Mouse (Mus musculus) liver, embryonic 12.5 days (tissue): ENCODE measurements around the gene Fam219b. TPM values are rescaled to one million over a fixed set of nuclear protein-coding genes. Genes with fewer than 3 reads are reported as not detected.

Experiments used
- ATAC-seq: fragments of 200-750 bp; cut with Nextera tagmentation; 2 replicates; pipeline ENCODE4 v1.8.0; 2017; ENCODE audit warnings: moderate number of reproducible peaks, mild to moderate bottlenecking, moderate library complexity
- H3K27ac ChIP-seq: fragments of 300-500 bp; sonication (generic); 2 replicates; pipeline ENCODE4 v1.5.1; 2016; ENCODE audit warnings: mild to moderate bottlenecking
- H3K27me3 ChIP-seq: fragments of 300-500 bp; sonication (generic); replicated peaks from 2 replicates; pipeline ENCODE4 v1.6.1; 2016; ENCODE audit warnings: mild to moderate bottlenecking, moderate library complexity
- H3K36me3 ChIP-seq: fragments of 300-500 bp; sonication (generic); 2 replicates; pipeline ENCODE4 v1.6.1; 2016; ENCODE audit warnings: mild to moderate bottlenecking, moderate library complexity
- H3K4me1 ChIP-seq: fragments of 300-500 bp; sonication (generic); 2 replicates; pipeline ENCODE4 v1.6.1; 2016
- H3K4me2 ChIP-seq: fragments of 300-500 bp; sonication (generic); 2 replicates; pipeline ENCODE4 v1.6.1; 2016; ENCODE audit warnings: mild to moderate bottlenecking, moderate library complexity
- H3K4me3 ChIP-seq: fragments of 300-500 bp; sonication (generic); 2 replicates; pipeline ENCODE4 v1.5.1; 2016; ENCODE audit warnings: mild to moderate bottlenecking, moderate library complexity
- H3K9ac ChIP-seq: fragments of 300-500 bp; sonication (generic); 2 replicates; pipeline ENCODE4 v1.6.1; 2016; ENCODE audit warnings: mild to moderate bottlenecking, moderate library complexity
- H3K9me3 ChIP-seq: fragments of 300-500 bp; sonication (generic); replicated peaks from 2 replicates; pipeline ENCODE4 v1.6.1; 2016; ENCODE audit warnings: mild to moderate bottlenecking, moderate library complexity
- WGBS: fragments of 180-500 bp; shearing (Covaris S2); methylation state at CpG from one replicate; pipeline ENCODE4 v1.1.7; 2016; ENCODE audit not compliant: insufficient replicate concordance; 5-methylcytosine and 5-hydroxymethylcytosine counted together
- polyA plus RNA-seq: library from polyadenylated mRNA; unstranded; fragments of >200 nt; fragmentation: Nextera tagmentation; extraction: Ambion mirVana; gene quantifications from 2 replicates; pipeline ENCODE4 v1.2.1, GENCODE M21; 2016

The Fam219b gene
- polyA plus RNA-seq, 1 experiment from 2014 or later, result 12.0 TPM

DNA sequence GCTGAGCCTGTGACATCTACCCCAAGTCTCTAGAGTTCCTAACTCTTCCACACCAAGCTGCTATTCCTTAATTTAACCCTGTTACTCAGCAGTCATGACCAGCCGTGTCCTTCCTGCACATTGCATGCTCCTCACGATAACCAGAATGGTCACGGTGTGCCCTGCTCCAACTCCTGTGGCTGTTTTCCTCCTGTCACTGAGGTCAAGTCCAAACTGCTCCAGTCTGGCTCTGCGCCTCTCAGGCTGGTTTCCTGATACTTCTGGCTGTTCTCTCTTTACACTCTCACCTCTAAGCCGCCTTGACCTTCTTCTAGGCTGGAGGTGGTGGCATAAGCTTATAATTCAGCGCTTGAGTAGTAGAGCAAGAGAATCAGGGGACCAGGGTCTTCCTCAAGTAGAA lies 31.2 kb downstream of the Fam219b start:
- H3K9me3 ChIP-seq, result no peaks in the 10 kb centered on the region
- H3K4me2 ChIP-seq, result no peak overlapping the region
- peaks cover 21% of the 10 kb centered on the region for H3K4me1 ChIP-seq
- H3K9ac ChIP-seq, result no peak overlapping the region
- no peak for ATAC-seq
- H3K27ac ChIP-seq, result no peak overlapping the region
- H3K36me3 ChIP-seq, result peaks cover 34% of the 10 kb centered on the region
- WGBS, result 87% methylated on average over 6 of the region's 6 CpGs
- no peaks in the 10 kb centered on the region for H3K27me3 ChIP-seq
- H3K4me3 ChIP-seq, result no peak overlapping the region

- peaks cover 39% of the 10 kb centered on the region for H3K36me3 ChIP-seq
- peaks cover 32% of the 10 kb centered on the region for H3K4me1 ChIP-seq
- no peak overlapping the region for H3K9ac ChIP-seq
- no peak overlapping the region for H3K4me2 ChIP-seq
- no peak overlapping the region for H3K4me3 ChIP-seq
- no peaks in the 10 kb centered on the region for H3K9me3 ChIP-seq
- no peak overlapping the region for H3K27ac ChIP-seq
- H3K27me3 ChIP-seq, result no peaks in the 10 kb centered on the region
- ATAC-seq, result no peak
These were observed 37.1 kb downstream of the Fam219b start for GRCm38 (mm10) chr9:57574397-57574796.

GRCm38 (mm10) chr9:57575577-57575976 lies 38.2 kb downstream of the Fam219b start:
- H3K4me3 ChIP-seq, result no peak overlapping the region
- H3K9ac ChIP-seq, result no peak overlapping the region
- no peak for ATAC-seq
- peaks cover 32% of the 10 kb centered on the region for H3K4me1 ChIP-seq
- H3K36me3 ChIP-seq, result peaks cover 45% of the 10 kb centered on the region
- no peak overlapping the region for H3K4me2 ChIP-seq
- WGBS, result 77% methylated on average over 3 of the region's 3 CpGs
- H3K27me3 ChIP-seq, result no peaks in the 10 kb centered on the region
- H3K27ac ChIP-seq, result no peak overlapping the region
- H3K9me3 ChIP-seq, result no peaks in the 10 kb centered on the region

GRCm38 (mm10) chr9:57577144-57577849 lies 40.0 kb downstream of the Fam219b start:
- Histone ChIP-seq H3K36me3 (peaks cover 52% of the 10 kb centered on the region), H3K4me3 (no peak overlapping the region), H3K9ac (peak overlapping the region; percentile 37; the same call in 1 of the 2 replicates), H3K27ac (peak overlapping the region; percentile 75), H3K9me3 (no peaks in the 10 kb centered on the region), H3K27me3 (no peaks in the 10 kb centered on the region), H3K4me2 (peak overlapping the region; percentile 44), H3K4me1 (peaks cover 32% of the 10 kb centered on the region)
- peak; percentile 91 for ATAC-seq
- 30% methylated on average over 6 of the region's 6 CpGs for WGBS

DNA sequence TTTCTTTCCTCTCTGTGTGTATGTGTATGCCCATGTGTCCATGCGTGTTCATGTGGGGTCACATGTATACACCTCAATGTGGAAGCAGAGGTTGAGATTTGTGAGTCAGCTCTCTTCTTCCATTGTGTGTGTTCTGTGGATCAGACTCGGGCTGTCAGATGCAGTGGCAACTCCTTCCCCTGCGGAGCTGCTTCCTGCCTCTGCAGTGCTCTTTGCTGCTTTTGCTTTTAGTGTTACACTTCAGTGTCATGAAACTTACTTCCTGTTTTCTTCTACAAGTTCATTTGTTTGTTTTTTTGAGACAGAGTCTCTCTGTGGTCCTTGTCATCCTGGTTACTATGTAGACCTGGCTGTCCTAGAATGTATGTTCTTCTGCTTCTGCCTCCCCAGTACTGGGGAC lies 47.7 kb downstream of the Fam219b start:
- no peak overlapping the region for H3K27ac ChIP-seq
- H3K4me1 ChIP-seq, result peaks cover 19% of the 10 kb centered on the region
- H3K4me3 ChIP-seq, result no peak overlapping the region
- H3K27me3 ChIP-seq, result no peaks in the 10 kb centered on the region
- WGBS, result 67% methylated on average over 3 of the region's 3 CpGs
- no peaks in the 10 kb centered on the region for H3K9me3 ChIP-seq
- ATAC-seq, result no peak
- no peak overlapping the region for H3K9ac ChIP-seq
- peaks cover 76% of the 10 kb centered on the region for H3K36me3 ChIP-seq
- H3K4me2 ChIP-seq, result no peak overlapping the region

- peak within 1 kb of the TSS; percentile 76 for H3K9ac ChIP-seq
- 1% methylated on average over 58 of the region's 58 CpGs for WGBS
These were observed 52.1 kb downstream of the Fam219b start, which contains the start of gene Ulk3 for GRCm38 (mm10) chr9:57589224-57590126. Gene Ulk3 (plus strand): TSS chr9:57589452.

DNA sequence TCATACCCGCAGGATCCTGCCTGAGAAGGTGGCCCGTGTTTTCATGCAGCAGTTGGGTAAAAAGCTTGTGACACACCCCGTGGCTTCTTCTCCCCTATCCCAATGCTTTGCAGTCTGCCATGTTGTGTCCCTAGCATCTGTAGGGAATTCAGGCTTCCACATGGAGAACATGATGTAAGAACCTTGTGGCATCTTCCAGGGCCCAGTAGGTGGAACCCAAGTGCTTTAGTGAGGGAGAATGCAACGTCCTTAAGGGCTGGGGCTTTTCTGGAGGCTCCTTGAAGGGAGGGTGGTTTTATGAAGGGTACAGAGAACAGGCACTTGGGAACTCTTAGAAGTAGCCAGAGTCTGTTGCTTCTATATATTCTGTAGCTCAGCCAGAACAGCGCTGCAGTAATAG lies 53.4 kb downstream of the Fam219b start:
- Histone ChIP-seq H3K27ac (no peak overlapping the region), H3K9me3 (no peaks in the 10 kb centered on the region), H3K4me1 (peaks cover 36% of the 10 kb centered on the region), H3K4me3 (no peak overlapping the region), H3K36me3 (peaks cover 57% of the 10 kb centered on the region), H3K27me3 (no peaks in the 10 kb centered on the region), H3K4me2 (peak overlapping the region; percentile 94; the same call in 1 of the 2 replicates), H3K9ac (no peak overlapping the region)
- no peak for ATAC-seq
- WGBS, result 40% methylated on average over 5 of the region's 5 CpGs

More at GRCm38 (mm10) chr9:57589224-57590126, 52.1 kb downstream of the Fam219b start, which contains the start of gene Ulk3:
- H3K27me3 ChIP-seq, result no peaks in the 10 kb centered on the region
- peak within 1 kb of the TSS; percentile 70 for H3K4me3 ChIP-seq
- no peaks in the 10 kb centered on the region for H3K9me3 ChIP-seq
- ATAC-seq, result peak; percentile 80
- H3K4me1 ChIP-seq, result peaks cover 36% of the 10 kb centered on the region
- peak within 1 kb of the TSS; percentile 94 for H3K4me2 ChIP-seq
- H3K27ac ChIP-seq, result peak within 1 kb of the TSS; percentile 71
- peaks cover 56% of the 10 kb centered on the region for H3K36me3 ChIP-seq

Other genes starting within 250 kb of the Fam219b start
- 13.8 and 15.6 TPM in 2 replicates for gene Ppcdc, start 97.4 kb upstream of the Fam219b start, polyA plus RNA-seq
- gene Scamp5, start 69.5 kb upstream of the Fam219b start, polyA plus RNA-seq, result 10.5 and 12.4 TPM in 2 replicates
- gene Rpp25, start 33.5 kb upstream of the Fam219b start, polyA plus RNA-seq, result 1.0 and 1.5 TPM in 2 replicates
- gene Cox5a, start 16.3 kb upstream of the Fam219b start, polyA plus RNA-seq, result 415 and 442 TPM in 2 replicates
- gene Mpi, start 15.2 kb downstream of the Fam219b start, polyA plus RNA-seq, result 17.4 and 17.7 TPM in 2 replicates
- gene Scamp2, start 23.4 kb downstream of the Fam219b start, polyA plus RNA-seq, result 32.5 and 33.2 TPM in 2 replicates
- gene Ulk3, start 51.9 kb downstream of the Fam219b start, polyA plus RNA-seq, result 6.4 and 9.0 TPM in 2 replicates
- gene Cplx3, start 68.8 kb downstream of the Fam219b start, polyA plus RNA-seq, result not detected in 2 replicates
- gene Lman1l, start 83.2 kb downstream of the Fam219b start, polyA plus RNA-seq, result not detected in 2 replicates
- gene Csk, start 116.1 kb downstream of the Fam219b start, polyA plus RNA-seq, result 27.0 and 27.8 TPM in 2 replicates
- gene Cyp1a2, start 146.2 kb downstream of the Fam219b start, polyA plus RNA-seq, result not detected in 2 replicates
- 0.16 and 0.19 TPM in 2 replicates for gene Cyp1a1, start 150.4 kb downstream of the Fam219b start, polyA plus RNA-seq
- gene Edc3, start 171.0 kb downstream of the Fam219b start, polyA plus RNA-seq, result 21.2 and 22.2 TPM in 2 replicates
- 99.8 and 104 TPM in 2 replicates for gene Clk3, start 228.3 kb downstream of the Fam219b start, polyA plus RNA-seq